ENCODE assay signal across 8 mouse cellular contexts in genomic region chr15:85012662-85013054, GRCm38 (mm10). TPM values are rescaled to one million over a fixed set of nuclear protein-coding genes. Genes with fewer than 3 reads are reported as not detected.
DNase-seq lines count a peak whose midpoint lies in the region; TF ChIP-seq lines count a peak whose summit lies in the region.

No protein-coding gene starts in this region.

- peaks cover 8% of the 10 kb centered on the region; the same call in 1 of the 2 replicates for H3K4me1 ChIP-seq in small intestine, adult 2 months (ENCODE audit: control insufficient read depth, insufficient read depth, insufficient read length, low read length)

- peak; percentile 44 for DNase-seq in embryo, embryonic 10 days (ENCODE audit: low spot score)
- DNase-seq in embryo, embryonic 11 days = no peak
- peak; percentile 18 to 44 for DNase-seq in lung, adult 18-20 months
- no peak for DNase-seq in lung, postnatal 25 days (ENCODE audit: low spot score)
- peak; percentile 68 for DNase-seq in kidney, postnatal 14 days
- DNase-seq in urinary bladder, postnatal 10 days (ENCODE audit: low spot score) = no peak
- DNase-seq in cerebellum, adult 11 months = no peak

- TF ChIP-seq CTCF in small intestine, adult 2 months (IDR thresholded peaks at IDR 0.05; ENCODE audit: extremely low read depth, insufficient read length, insufficient replicate concordance, low read depth, low read length) = no peak

- WGBS in small intestine, adult 2 months = 23% methylated on average over 2 of the region's 2 CpGs

- H3K27me3 ChIP-seq in small intestine, adult 2 months (ENCODE audit: control insufficient read depth, insufficient read depth, low read length) = no peaks in the 10 kb centered on the region

- peak overlapping the region; percentile 35 for H3K4me3 ChIP-seq in small intestine, adult 2 months (ENCODE audit: low read depth, low read length)

- H3K27ac ChIP-seq in small intestine, adult 2 months (ENCODE audit: insufficient read depth, low read depth, low read length) = peak overlapping the region; percentile 97

- no peaks in the 10 kb centered on the region for H3K36me3 ChIP-seq in small intestine, adult 2 months (ENCODE audit: control insufficient read depth, insufficient read depth, low read length)

- no peak for TF ChIP-seq POLR2A in small intestine, adult 2 months (IDR thresholded peaks at IDR 0.05; ENCODE audit: low read depth, low read length)

RNA-seq across cellular contexts. Expression of gene Upk3a, which starts 4.3 kb away (rescaled TPM):
- 3.9 and 6.3 TPM in 2 replicates for polyA plus RNA-seq in small intestine, adult 2 months (2012; rRNA removed)

RNA-seq across cellular contexts. Expression of gene Fam118a, which starts 16.1 kb away (rescaled TPM):
- polyA plus RNA-seq in small intestine, adult 2 months (2012; rRNA removed) = 2.0 and 21.4 TPM in 2 replicates

RNA-seq across cellular contexts. Expression of gene 5031439G07Rik, which starts 24.3 kb away (rescaled TPM):
- 7.9 and 14.3 TPM in 2 replicates for polyA plus RNA-seq in small intestine, adult 2 months (2012; rRNA removed)

Comparison
In these comparisons a context has a peak if more than half of its experiments do, and no peak if none do; other contexts are left out.
1. DNase-seq: peak in embryo, embryonic 10 days (single experiment), lung, adult 18-20 months (2 of 2) and kidney, postnatal 14 days (single experiment); none in embryo, embryonic 11 days (single experiment), lung, postnatal 25 days (single experiment), urinary bladder, postnatal 10 days (single experiment) and cerebellum, adult 11 months (single experiment).